21 mouse cellular contexts compared by ENCODE assay signal in genomic region chrX:11558260-11558659, GRCm38 (mm10).
DNase-seq lines count a peak whose midpoint lies in the region; TF ChIP-seq lines count a peak whose summit lies in the region.
"Had no signal": no experiment of that assay in that cellular context is flagged by ENCODE, and none has a peak within 500 bp of the region (broad histone marks: within the 10 kb centered on the region; RNA-seq: fewer than 3 reads in every experiment).

No protein-coding gene starts in this region.

- H3ac ChIP-seq in C2C12 (ENCODE audit: control insufficient read depth, insufficient read length, low read depth): no peak overlapping the region

- H3K27me3 ChIP-seq in C2C12 (ENCODE audit: control insufficient read depth, insufficient read depth, insufficient read length): no peaks in the 10 kb centered on the region
- H3K27me3 ChIP-seq: CH12.LX had no signal

- H3K79me2 ChIP-seq in C2C12 (ENCODE audit: control insufficient read depth, insufficient read depth): no peaks in the 10 kb centered on the region

- H3K79me3 ChIP-seq in C2C12 (ENCODE audit: low read depth): no peaks in the 10 kb centered on the region

- no peaks in the 10 kb centered on the region for H3K36me3 ChIP-seq in C2C12 (ENCODE audit: control insufficient read depth, insufficient read depth)
- H3K36me3 ChIP-seq: G1E had no signal

- TF ChIP-seq CTCF in C2C12 (IDR thresholded peaks at IDR 0.05; ENCODE audit: control insufficient read depth, insufficient read depth, insufficient read length): no peak

- H3K4me3 ChIP-seq in C2C12 (ENCODE audit: insufficient read depth, poor library complexity, severe bottlenecking): no peak overlapping the region

- DNase-seq in heart, adult 11 months: peak; percentile 35
- no peak for DNase-seq in heart, adult 18-20 months
- DNase-seq in 3T3-L1 (ENCODE audit: low read depth, low spot score): peak; percentile 51
- DNase-seq in thymus, adult 18-20 months: no peak
- DNase-seq in adipocyte (ENCODE audit: low spot score): no peak
- DNase-seq: adrenal gland, adult 2 months; adrenal gland, adult 8-10 months; adrenal gland, postnatal 10 days; adrenal gland, postnatal 14 days; adrenal gland, postnatal 25 days; adrenal gland, postnatal 36 days; B cell, adult 2 months; cerebellum, adult 11 months; cerebellum, adult 11-12 months; cerebellum, adult 18-20 months; cerebellum, adult 2 months; cerebellum, adult 8-10 months; cerebellum, adult 9-10 months had no signal

TF ChIP-seq in C2C12, 6 proteins besides CTCF, POLR2A, EP300 and RAD21:
- TF ChIP-seq USF1 (IDR thresholded peaks at IDR 0.05; ENCODE audit: low read depth): no peak
- peak; percentile 78 for TF ChIP-seq MYOD1 (IDR thresholded peaks at IDR 0.05; ENCODE audit: control insufficient read depth, insufficient read length, low read depth)

Comparison
In these comparisons a context has a peak if more than half of its experiments do, and no peak if none do; other contexts are left out.
1. DNase-seq: peak in heart, adult 11 months (single experiment) and 3T3-L1 (single experiment); none in heart, adult 18-20 months (0 of 2), thymus, adult 18-20 months (0 of 2) and adipocyte (single experiment).